Mouse (Mus musculus): ENCODE data around the gene Glod4.

- no peak for TF ChIP-seq CTCF (IDR thresholded peaks at IDR 0.05; ENCODE audit: low read depth)
- no peak for TF ChIP-seq EP300 (optimal IDR thresholded peaks at IDR 0.05)
These were observed 142.4 kb downstream of the Glod4 start for GRCm38 (mm10) chr11:76101154-76101553.
